Mouse (Mus musculus): Measurements from ENCODE around the gene Atp6v1fnb.

Gene Atp6v1fnb

GRCm38 (mm10) chr6:29471137-29471536, at the start of gene Atp6v1fnb:
Gene Atp6v1fnb (plus strand): TSS chr6:29471437.
- DNase-seq: no peak

- DNase-seq: no peak
Measured at GRCm38 (mm10) chr6:29425118-29425517, 46.1 kb upstream of the Atp6v1fnb start.

- no peak for DNase-seq
Measured at GRCm38 (mm10) chr6:29426331-29426730, 44.9 kb upstream of the Atp6v1fnb start.

GRCm38 (mm10) chr6:29428171-29428570, 43.1 kb upstream of the Atp6v1fnb start:
- no peak for DNase-seq

- no peak for DNase-seq
Measured at GRCm38 (mm10) chr6:29430681-29431420, 40.4 kb upstream of the Atp6v1fnb start.

- DNase-seq: no peak
Measured at GRCm38 (mm10) chr6:29431473-29431872, 39.8 kb upstream of the Atp6v1fnb start.

GRCm38 (mm10) chr6:29432156-29432555, 39.1 kb upstream of the Atp6v1fnb start:
- DNase-seq: no peak

GRCm38 (mm10) chr6:29432676-29433037, 38.6 kb upstream of the Atp6v1fnb start:
- no peak for DNase-seq

- peak; percentile 32 to 38 for DNase-seq
Measured at GRCm38 (mm10) chr6:29433038-29433803, 38.0 kb upstream of the Atp6v1fnb start, which contains the start of gene Flnc. Gene Flnc (plus strand): TSS chr6:29433256.

- peak; percentile 17 to 30 for DNase-seq
Measured at GRCm38 (mm10) chr6:29433804-29434795, 37.1 kb upstream of the Atp6v1fnb start.

- DNase-seq: peak in 1 of 2 experiments; percentile 28
Measured at GRCm38 (mm10) chr6:29434911-29435691, 36.1 kb upstream of the Atp6v1fnb start.

- peak in 1 of 2 experiments; percentile 18 for DNase-seq
Measured at GRCm38 (mm10) chr6:29435940-29436451, 35.2 kb upstream of the Atp6v1fnb start.

- DNase-seq: peak in 1 of 2 experiments; percentile 14
Measured at GRCm38 (mm10) chr6:29436461-29436934, 34.7 kb upstream of the Atp6v1fnb start.

- peak in 1 of 2 experiments; percentile 18 for DNase-seq
Measured at GRCm38 (mm10) chr6:29439251-29439650, 32.0 kb upstream of the Atp6v1fnb start.

GRCm38 (mm10) chr6:29439789-29440188, 31.4 kb upstream of the Atp6v1fnb start:
- DNase-seq: no peak

- peak; percentile 35 to 55 for DNase-seq
Measured at GRCm38 (mm10) chr6:29444773-29445172, 26.5 kb upstream of the Atp6v1fnb start.

GRCm38 (mm10) chr6:29445354-29445753, 25.9 kb upstream of the Atp6v1fnb start:
- no peak for DNase-seq

- DNase-seq: no peak
Measured at GRCm38 (mm10) chr6:29449858-29450257, 21.4 kb upstream of the Atp6v1fnb start.

GRCm38 (mm10) chr6:29450667-29451066, 20.6 kb upstream of the Atp6v1fnb start:
- no peak for DNase-seq

- no peak for DNase-seq
Measured at GRCm38 (mm10) chr6:29461502-29461901, 9.7 kb upstream of the Atp6v1fnb start.

GRCm38 (mm10) chr6:29463388-29463787, 7.8 kb upstream of the Atp6v1fnb start:
- no peak for DNase-seq
